Mouse (Mus musculus) ES-E14 (cell line): ENCODE measurements around the gene Asic4. TPM values are rescaled to one million over a fixed set of nuclear protein-coding genes. Genes with fewer than 3 reads are reported as not detected.
A peak's percentile ranks its signal among the peaks of the same experiment; 100 is the strongest.

Experiments
- DNase-seq: peaks from one replicate; pipeline ENCODE4 v3.0.0-alpha.2; 2013; ENCODE audit warnings: low read depth, low spot score
- H3K27ac ChIP-seq: 2 replicates; pipeline ENCODE4 v1.5.1; 2012; ENCODE audit warnings: low read depth, mild to moderate bottlenecking, low read length, moderate library complexity, mixed read lengths; ENCODE audit not compliant: poor library complexity, insufficient read depth, severe bottlenecking
- H3K36me3 ChIP-seq: 2 replicates; pipeline ENCODE4 v1.6.1; 2012; ENCODE audit warnings: mild to moderate bottlenecking, low read length, moderate library complexity, mixed read lengths; ENCODE audit not compliant: control insufficient read depth, poor library complexity, insufficient read depth, severe bottlenecking
- H3K4me1 ChIP-seq, 2 experiments: fragments of 150-350 bp in 1 of 2; sonication (generic) in 1 of 2; 2 replicates each; pipeline ENCODE4 v1.6.1; 2012; ENCODE audit warnings: low read length in 2 of 2, mild to moderate bottlenecking in 1 of 2, mixed read lengths in 1 of 2; ENCODE audit not compliant: control insufficient read depth in 2 of 2, insufficient read depth in 2 of 2, poor library complexity in 1 of 2
- H3K4me3 ChIP-seq, 2 experiments: fragments of 150-350 bp in 1 of 2; sonication (generic) in 1 of 2; 2 replicates each; pipeline ENCODE4 v1.5.1; 2012; ENCODE audit warnings: low read length in 2 of 2, low read depth in 1 of 2, mild to moderate bottlenecking in 1 of 2, mixed read lengths in 1 of 2; ENCODE audit not compliant: insufficient read depth in 1 of 2, poor library complexity in 1 of 2, severe bottlenecking in 1 of 2
- H3K9ac ChIP-seq: 2 replicates; pipeline ENCODE4 v1.6.1; 2012; ENCODE audit warnings: low read depth, mild to moderate bottlenecking, low read length, mixed read lengths; ENCODE audit not compliant: poor library complexity, insufficient read depth, severe bottlenecking
- H3K9me3 ChIP-seq: fragments of 150-350 bp; sonication (generic); 2 replicates; pipeline ENCODE4 v1.6.1; 2012; ENCODE audit warnings: low read depth, mild to moderate bottlenecking, low read length; ENCODE audit not compliant: control insufficient read depth, insufficient read depth
- CHD2 ChIP-seq: IDR thresholded peaks from 2 replicates; pipeline ENCODE4 v1.6.1; 2014; ENCODE audit warnings: mild to moderate bottlenecking, low read depth, low read length, inconsistent platforms
- HCFC1 ChIP-seq: IDR thresholded peaks from 2 replicates; pipeline ENCODE4 v1.6.1; 2012; ENCODE audit warnings: low read length, inconsistent platforms, borderline replicate concordance; ENCODE audit not compliant: insufficient read depth
- MAFK ChIP-seq: IDR thresholded peaks from 2 replicates; pipeline ENCODE4 v1.6.1; 2014; ENCODE audit warnings: mild to moderate bottlenecking, low read depth, low read length, inconsistent platforms; ENCODE audit not compliant: insufficient read depth
- ZC3H11A ChIP-seq: IDR thresholded peaks from 2 replicates; pipeline ENCODE4 v1.6.1; 2012; ENCODE audit warnings: low read depth, mild to moderate bottlenecking, inconsistent platforms, low read length, borderline replicate concordance
- ZNF384 ChIP-seq: IDR thresholded peaks from 2 replicates; pipeline ENCODE4 v1.6.1; 2012; ENCODE audit warnings: low read depth, low read length, inconsistent platforms
- in situ Hi-C, 2 experiments: fragments of 600-800 bp; cut with MboI; formaldehyde crosslinking; loops; one replicate each; pipeline ENCODE4 v1.15.1; 2025; ENCODE audit warnings: low sequenced_read_pairs in 2 of 2, inconsistent platforms in 1 of 2; ENCODE audit not compliant: unreplicated experiment in 2 of 2
- total RNA-seq: library from RNA; depleted of rRNA; stranded (reverse); fragments of 300-350 nt; gene quantifications from 2 replicates; pipeline ENCODE4 v1.2.3, GENCODE M21; 2012

The Asic4 gene
- total RNA-seq, 1 experiment = not detected

DNA sequence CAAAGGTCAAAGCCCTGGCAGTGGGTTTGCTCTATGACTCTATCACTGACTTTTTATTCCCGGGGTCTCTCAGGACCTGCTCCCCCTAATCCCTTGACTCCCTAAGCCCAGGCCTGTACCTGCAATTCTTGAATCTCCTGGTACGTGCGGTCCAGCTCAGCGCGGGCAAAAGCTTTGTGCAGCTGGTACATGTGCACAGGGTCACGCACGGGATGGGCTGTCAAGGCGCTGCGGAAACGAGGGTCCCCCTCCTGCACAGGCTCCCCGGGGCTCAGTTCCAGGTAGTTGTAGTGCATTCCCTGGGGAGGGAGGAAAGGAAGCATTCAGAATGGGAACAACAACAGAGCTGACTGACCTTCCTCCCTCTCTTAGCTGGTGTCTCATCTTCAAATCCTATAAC is 26.2 kb downstream of the Asic4 start:
- Histone ChIP-seq H3K4me3 (no peak overlapping the region), H3K9ac (no peak overlapping the region), H3K36me3 (peaks cover 27% of the 10 kb centered on the region), H3K9me3 (no peaks in the 10 kb centered on the region), H3K27ac (no peak overlapping the region), H3K4me1 (peaks cover 4 to 8% of the 10 kb centered on the region in 2 experiments; a peak in 2 of 4 replicates)
- TF ChIP-seq MAFK = no peak
- TF ChIP-seq HCFC1 = no peak
- no peak for TF ChIP-seq CHD2
- TF ChIP-seq ZC3H11A = no peak
- no peak for TF ChIP-seq ZNF384
- in situ Hi-C loops = no loop called here
- no peak for DNase-seq

GRCm38 (mm10) chr1:75477264-75477965 is 27.2 kb downstream of the Asic4 start:
- in situ Hi-C loops = no loop called here
- TF ChIP-seq HCFC1 (0 out of 2 replicates have a peak, but pooled peaks have one; percentile 25), CHD2 (no peak), MAFK (no peak), ZNF384 (0 out of 2 replicates have a peak, but pooled peaks have one; percentile 23), ZC3H11A (0 out of 2 replicates have a peak, but pooled peaks have one; percentile 22)
- peak; percentile 66 for DNase-seq
- Histone ChIP-seq H3K4me3 (peak overlapping the region; percentile 18 to 25; a peak in 2 of 4 replicates), H3K4me1 (peaks cover 4 to 8% of the 10 kb centered on the region in 2 experiments; a peak in 2 of 4 replicates), H3K9me3 (no peaks in the 10 kb centered on the region), H3K36me3 (peaks cover 27% of the 10 kb centered on the region), H3K27ac (no peak overlapping the region), H3K9ac (no peak overlapping the region; the same call in 1 of the 2 replicates)

DNA sequence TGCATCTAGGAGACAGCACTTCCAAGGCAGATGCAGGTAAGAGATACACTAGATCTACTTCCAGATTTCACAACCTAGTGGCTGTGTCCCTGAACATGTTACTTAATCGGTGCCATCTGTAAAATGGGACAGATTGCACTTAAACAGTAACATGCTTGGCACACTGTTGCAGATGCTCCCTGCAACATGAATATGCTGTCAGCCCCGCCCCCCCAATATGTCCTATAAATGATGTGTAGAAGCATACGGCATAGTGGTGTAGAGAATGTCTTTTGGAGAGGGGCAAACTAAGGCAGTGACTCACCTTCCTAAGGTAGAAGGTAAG is 27.7 kb downstream of the Asic4 start:
- H3K4me1 ChIP-seq = peaks cover 4 to 8% of the 10 kb centered on the region in 2 experiments; a peak in 2 of 4 replicates
- no peaks in the 10 kb centered on the region for H3K9me3 ChIP-seq
- peaks cover 27% of the 10 kb centered on the region for H3K36me3 ChIP-seq
- no peak overlapping the region for H3K9ac ChIP-seq
- no peak for TF ChIP-seq HCFC1
- TF ChIP-seq CHD2 = no peak
- no peak for TF ChIP-seq MAFK
- DNase-seq = no peak
- in situ Hi-C loops = no loop called here
- H3K4me3 ChIP-seq = peak overlapping the region; percentile 63 to 84; a peak in 3 of 4 replicates
- H3K27ac ChIP-seq = no peak overlapping the region

DNA sequence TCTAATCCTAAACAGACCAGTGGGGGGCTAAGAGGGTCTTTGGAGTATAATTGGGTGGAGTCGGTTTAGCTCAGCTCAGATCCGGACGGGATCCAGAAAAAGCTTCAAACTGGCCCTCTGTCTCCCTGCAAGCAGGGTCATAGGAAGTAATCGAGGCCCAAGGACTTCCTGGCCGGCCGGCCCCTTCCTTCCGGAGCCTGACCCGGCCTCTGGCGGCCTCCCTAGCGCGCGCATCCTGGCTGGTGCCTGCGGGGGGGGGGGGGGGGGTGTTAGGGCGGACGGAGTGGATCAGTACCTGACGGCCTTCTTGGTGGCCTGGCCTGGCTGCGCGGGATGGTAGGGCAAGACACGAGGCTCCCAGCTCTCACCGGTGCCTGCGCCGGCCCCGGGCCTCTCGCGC is 28.3 kb downstream of the Asic4 start:
- H3K27ac ChIP-seq = no peak overlapping the region

More for the DNA sequence above, 28.3 kb downstream of the Asic4 start:
- in situ Hi-C loops = no loop called here
- Histone ChIP-seq H3K4me1 (peaks cover 4 to 8% of the 10 kb centered on the region in 2 experiments; a peak in 2 of 4 replicates), H3K9me3 (no peaks in the 10 kb centered on the region), H3K36me3 (peaks cover 27% of the 10 kb centered on the region), H3K9ac (peak overlapping the region; percentile 83), H3K4me3 (peak overlapping the region; percentile 63 to 84)
- DNase-seq = no peak
- TF ChIP-seq ZC3H11A (no peak), HCFC1 (no peak), ZNF384 (no peak)
